Mouse (Mus musculus) B cell, adult 62 days (primary cell): ENCODE data around the gene Olfr859. TPM values are rescaled to one million over a fixed set of nuclear protein-coding genes. Genes with fewer than 3 reads are reported as not detected.

Source experiments
- total RNA-seq: library from RNA; stranded (reverse); gene quantifications from 4 replicates; pipeline ENCODE4 v1.2.4, GENCODE M21; 2023

The Olfr859 gene
- not detected in 4 replicates for total RNA-seq

DNA sequence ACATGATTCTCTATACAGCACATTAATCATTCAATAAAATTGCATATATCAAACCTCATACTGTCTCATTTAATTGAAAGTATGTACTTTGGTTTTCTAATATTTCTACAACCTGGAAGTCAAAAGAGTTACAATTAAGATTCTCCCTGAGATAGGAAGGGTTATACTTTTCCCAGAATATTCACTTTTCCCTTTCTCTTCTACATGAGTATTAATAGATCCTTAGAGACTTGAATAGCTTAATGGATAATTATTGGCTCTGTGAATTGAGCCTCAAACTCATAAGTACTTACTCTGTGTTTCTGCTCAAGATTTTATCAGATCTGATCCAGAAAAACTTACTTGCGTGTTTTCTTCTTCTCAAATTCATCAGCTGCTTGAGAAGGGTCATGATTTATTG lies at the start of gene Olfr859:
Olfr859 (plus strand) TSS at position 301 of the 400 bp plus-strand sequence.

DNA sequence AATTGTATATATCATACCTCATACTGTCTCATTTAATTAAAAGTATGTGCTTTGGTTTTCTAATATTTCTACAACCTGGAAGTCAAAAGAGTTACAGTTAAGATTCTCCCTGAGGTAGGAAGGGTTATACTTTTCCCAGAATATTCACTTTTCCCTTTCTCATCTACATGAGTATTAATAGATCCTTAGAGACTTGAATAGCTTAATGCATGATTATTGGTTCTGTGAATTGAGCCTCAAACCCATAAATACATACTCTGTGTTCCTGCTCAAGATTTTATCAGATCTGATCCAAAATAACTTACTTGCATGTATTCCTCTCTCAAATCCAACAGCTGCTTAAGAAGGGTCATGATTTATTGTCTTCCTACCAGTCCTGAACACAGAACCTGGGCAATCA lies 24.7 kb upstream of the Olfr859 start, which contains the start of gene Olfr58:
Olfr58 (plus strand) TSS at position 301 of the 400 bp plus-strand sequence.

DNA sequence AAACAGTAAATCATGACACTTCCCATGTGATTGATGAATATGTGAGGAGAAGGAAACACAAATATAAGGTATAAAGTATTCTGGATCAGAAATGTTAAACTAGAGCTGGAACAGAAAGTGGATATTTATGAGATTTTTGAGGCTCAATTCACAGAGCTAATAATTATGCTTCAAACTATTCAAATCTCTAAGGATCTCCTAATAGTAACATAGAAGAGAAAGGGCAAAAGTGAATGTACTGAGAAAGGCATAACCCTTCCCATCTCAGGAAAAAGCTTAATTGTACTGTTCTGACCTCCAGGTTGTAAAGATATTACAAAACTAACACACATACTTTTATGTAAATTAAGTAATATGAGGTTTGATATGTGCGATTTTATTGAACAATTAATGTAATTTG lies 44.9 kb downstream of the Olfr859 start, which contains the start of gene Olfr860:
Olfr860 (minus strand) TSS at position 101 of the 400 bp plus-strand sequence.

Other genes starting within 250 kb of the Olfr859 start
- gene Olfr854, start 237.5 kb upstream of the Olfr859 start, total RNA-seq, result not detected in 4 replicates
- not detected in 4 replicates for gene Olfr855, start 222.3 kb upstream of the Olfr859 start, total RNA-seq
- gene Zfp317, start 182.8 kb upstream of the Olfr859 start, total RNA-seq, result 33.8 to 39.5 TPM (median 34.7 TPM) in 4 replicates
- gene Olfr857, start 95.5 kb upstream of the Olfr859 start, total RNA-seq, result not detected in 4 replicates
- gene Olfr58, start 24.6 kb upstream of the Olfr859 start, total RNA-seq, result not detected in 4 replicates
- not detected in 4 replicates for gene Olfr860, start 44.8 kb downstream of the Olfr859 start, total RNA-seq
- gene Olfr862, start 83.1 kb downstream of the Olfr859 start, total RNA-seq, result not detected in 4 replicates
- not detected in 4 replicates for gene Olfr77, start 112.0 kb downstream of the Olfr859 start, total RNA-seq
- not detected in 4 replicates for gene Olfr866, start 223.1 kb downstream of the Olfr859 start, total RNA-seq